Mouse (Mus musculus): ENCODE measurements at regions not wholly inside any gene's neighbourhood (a gene's known extent, or its start where the extent isn't known, plus 50 kb on each side); places are given as distances from the start of the nearest gene placed in this dataset.

GRCm38 (mm10) chr11:23996250-23996649 is 78.6 kb downstream of the A830031A19Rik start:
- H3K36me3 ChIP-seq (replicated peaks), result no peaks in the 10 kb centered on the region
- no peak for DNase-seq (ENCODE audit: low spot score)
- ATAC-seq (ENCODE audit: extremely low read depth, insufficient number of reproducible peaks, low FRiP score, poor library complexity, severe bottlenecking), result no peak
- TF ChIP-seq POLR2AphosphoS5 (IDR thresholded peaks at IDR 0.05; ENCODE audit: insufficient replicate concordance, low read depth, low read length) (no peak), TAL1 (conservative IDR thresholded peaks at IDR 0.05; ENCODE audit: low read depth, low read length) (no peak), CTCF (IDR thresholded peaks at IDR 0.05; ENCODE audit: low read depth, low read length) (no peak), GATA2 (IDR thresholded peaks at IDR 0.05; ENCODE audit: borderline replicate concordance, low read depth, low read length) (no peak), GATA1 (IDR thresholded peaks at IDR 0.05; ENCODE audit: borderline replicate concordance, low read length) (no peak)
- H3K4me3 ChIP-seq (ENCODE audit: low read depth, low read length), result no peak overlapping the region
- H3K4me1 ChIP-seq (ENCODE audit: insufficient read depth, low read depth, low read length), result no peaks in the 10 kb centered on the region
- peaks cover 7% of the 10 kb centered on the region; the same call in 1 of the 2 replicates for H3K27me3 ChIP-seq (ENCODE audit: insufficient read depth, low read length)
- no peaks in the 10 kb centered on the region for H3K9me3 ChIP-seq (replicated peaks)

GRCm38 (mm10) chr11:23994160-23994559 is 80.7 kb downstream of the A830031A19Rik start:
- TF ChIP-seq GATA2 (IDR thresholded peaks at IDR 0.05; ENCODE audit: borderline replicate concordance, low read depth, low read length) (no peak), CTCF (IDR thresholded peaks at IDR 0.05; ENCODE audit: low read depth, low read length) (no peak), GATA1 (IDR thresholded peaks at IDR 0.05; ENCODE audit: borderline replicate concordance, low read length) (no peak), POLR2AphosphoS5 (IDR thresholded peaks at IDR 0.05; ENCODE audit: insufficient replicate concordance, low read depth, low read length) (no peak)
- Histone ChIP-seq H3K4me3 (ENCODE audit: low read depth, low read length) (no peak overlapping the region), H3K27me3 (ENCODE audit: insufficient read depth, low read length) (peaks cover 12% of the 10 kb centered on the region), H3K9me3 (replicated peaks) (no peaks in the 10 kb centered on the region), H3K36me3 (replicated peaks) (no peaks in the 10 kb centered on the region), H3K4me1 (ENCODE audit: insufficient read depth, low read depth, low read length) (no peaks in the 10 kb centered on the region)
- no peak for ATAC-seq (ENCODE audit: extremely low read depth, insufficient number of reproducible peaks, low FRiP score, poor library complexity, severe bottlenecking)
- DNase-seq (ENCODE audit: low spot score), result no peak

GRCm38 (mm10) chr11:23987532-23988450 is 87.1 kb downstream of the A830031A19Rik start:
- TF ChIP-seq TAL1 (conservative IDR thresholded peaks at IDR 0.05; ENCODE audit: low read depth, low read length) (no peak), POLR2AphosphoS5 (IDR thresholded peaks at IDR 0.05; ENCODE audit: insufficient replicate concordance, low read depth, low read length) (no peak), GATA1 (IDR thresholded peaks at IDR 0.05; ENCODE audit: borderline replicate concordance, low read length) (no peak), CTCF (IDR thresholded peaks at IDR 0.05; ENCODE audit: low read depth, low read length) (no peak), GATA2 (IDR thresholded peaks at IDR 0.05; ENCODE audit: borderline replicate concordance, low read depth, low read length) (no peak)
- no peaks in the 10 kb centered on the region for H3K36me3 ChIP-seq (replicated peaks)
- DNase-seq (ENCODE audit: low spot score), result no peak
- peaks cover 11% of the 10 kb centered on the region for H3K27me3 ChIP-seq (ENCODE audit: insufficient read depth, low read length)
- no peaks in the 10 kb centered on the region for H3K4me1 ChIP-seq (ENCODE audit: insufficient read depth, low read depth, low read length)
- H3K4me3 ChIP-seq (ENCODE audit: low read depth, low read length), result no peak overlapping the region
- no peak for ATAC-seq (ENCODE audit: extremely low read depth, insufficient number of reproducible peaks, low FRiP score, poor library complexity, severe bottlenecking)
- no peaks in the 10 kb centered on the region for H3K9me3 ChIP-seq (replicated peaks)

DNA sequence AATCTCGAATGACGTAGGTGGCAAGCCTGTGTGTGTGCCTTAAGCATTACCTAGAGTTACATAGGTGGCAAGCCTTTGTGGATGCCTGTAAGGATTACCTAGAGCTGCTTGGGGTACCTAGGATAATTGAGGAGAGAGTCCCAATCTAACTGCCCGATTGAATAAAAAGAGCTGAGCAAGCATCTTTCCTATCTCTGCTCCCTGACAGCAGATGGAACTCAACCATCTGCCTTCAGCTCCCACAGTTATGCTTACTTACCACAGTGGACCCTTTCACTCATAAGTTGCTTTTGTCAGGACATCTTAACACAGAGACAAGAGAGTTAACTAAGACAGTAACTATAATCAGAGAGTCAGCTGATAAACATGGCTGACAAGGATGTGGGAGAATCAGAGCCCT is 89.6 kb downstream of the A830031A19Rik start:
- H3K27me3 ChIP-seq (ENCODE audit: insufficient read depth, low read length), result peaks cover 11% of the 10 kb centered on the region
- TF ChIP-seq POLR2AphosphoS5 (IDR thresholded peaks at IDR 0.05; ENCODE audit: insufficient replicate concordance, low read depth, low read length), result no peak
- no peak for TF ChIP-seq TAL1 (conservative IDR thresholded peaks at IDR 0.05; ENCODE audit: low read depth, low read length)
- no peak for TF ChIP-seq CTCF (IDR thresholded peaks at IDR 0.05; ENCODE audit: low read depth, low read length)
- no peak for TF ChIP-seq GATA2 (IDR thresholded peaks at IDR 0.05; ENCODE audit: borderline replicate concordance, low read depth, low read length)
- no peak for TF ChIP-seq GATA1 (IDR thresholded peaks at IDR 0.05; ENCODE audit: borderline replicate concordance, low read length)
- no peak overlapping the region for H3K4me3 ChIP-seq (ENCODE audit: low read depth, low read length)
- no peaks in the 10 kb centered on the region for H3K36me3 ChIP-seq (replicated peaks)
- H3K9me3 ChIP-seq (replicated peaks), result no peaks in the 10 kb centered on the region
- no peaks in the 10 kb centered on the region for H3K4me1 ChIP-seq (ENCODE audit: insufficient read depth, low read depth, low read length)
- DNase-seq (ENCODE audit: low spot score) (no peak), ATAC-seq (ENCODE audit: extremely low read depth, insufficient number of reproducible peaks, low FRiP score, poor library complexity, severe bottlenecking) (no peak)

DNA sequence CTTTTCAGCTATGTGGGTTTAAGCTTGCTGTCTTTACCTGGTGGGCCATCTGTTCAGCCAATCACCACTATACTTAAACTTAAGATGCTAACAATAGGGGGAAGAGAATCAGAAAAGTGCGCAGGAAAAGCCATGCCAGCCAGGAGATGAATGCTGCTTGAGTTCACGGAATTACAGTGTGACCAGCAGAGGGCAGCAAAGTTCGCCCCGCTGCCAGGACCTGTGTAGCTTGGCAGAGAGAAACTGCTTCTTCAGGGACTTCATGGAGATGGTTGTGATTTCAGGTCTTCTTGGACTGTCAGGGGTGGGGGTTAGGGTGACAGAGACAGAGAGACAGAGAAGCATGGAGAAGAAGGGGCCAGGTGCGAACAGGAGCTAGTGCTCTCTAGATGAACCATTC is 84.3 kb upstream of the Papolg start:
- DNase-seq (ENCODE audit: low spot score) (peak; percentile 30), ATAC-seq (ENCODE audit: extremely low read depth, insufficient number of reproducible peaks, low FRiP score, poor library complexity, severe bottlenecking) (no peak)
- no peak overlapping the region for H3K4me3 ChIP-seq (ENCODE audit: low read depth, low read length)
- no peak for TF ChIP-seq GATA1 (IDR thresholded peaks at IDR 0.05; ENCODE audit: borderline replicate concordance, low read length)
- no peak for TF ChIP-seq TAL1 (conservative IDR thresholded peaks at IDR 0.05; ENCODE audit: low read depth, low read length)
- peak; percentile 83 for TF ChIP-seq CTCF (IDR thresholded peaks at IDR 0.05; ENCODE audit: low read depth, low read length)
- TF ChIP-seq GATA2 (IDR thresholded peaks at IDR 0.05; ENCODE audit: borderline replicate concordance, low read depth, low read length), result no peak
- no peak for TF ChIP-seq POLR2AphosphoS5 (IDR thresholded peaks at IDR 0.05; ENCODE audit: insufficient replicate concordance, low read depth, low read length)
- no peaks in the 10 kb centered on the region for H3K4me1 ChIP-seq (ENCODE audit: insufficient read depth, low read depth, low read length)
- H3K9me3 ChIP-seq (replicated peaks), result no peaks in the 10 kb centered on the region
- no peaks in the 10 kb centered on the region for H3K36me3 ChIP-seq (replicated peaks)
- peaks cover 35% of the 10 kb centered on the region for H3K27me3 ChIP-seq (ENCODE audit: insufficient read depth, low read length)

DNA sequence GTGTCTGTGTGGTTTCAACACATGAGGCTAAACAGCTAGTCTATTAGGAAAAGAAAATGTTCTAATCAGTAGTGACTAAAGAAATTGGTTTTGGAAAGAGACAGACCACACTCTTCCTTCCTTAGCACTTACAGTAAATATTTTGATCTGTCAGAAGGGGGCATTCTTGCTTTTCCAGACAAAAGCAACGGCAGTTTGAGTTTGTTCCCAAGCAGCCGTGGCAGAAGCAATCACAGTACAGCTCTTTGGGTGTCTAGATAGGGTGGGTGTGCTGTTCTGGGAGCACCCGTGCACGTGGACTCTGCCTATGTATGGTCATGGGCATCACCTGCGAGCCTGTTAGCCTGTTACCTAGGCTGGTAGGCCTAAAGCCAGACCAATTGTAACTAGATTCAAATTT is 83.2 kb upstream of the Papolg start:
- H3K36me3 ChIP-seq (replicated peaks), result no peaks in the 10 kb centered on the region

More for the DNA sequence above, 83.2 kb upstream of the Papolg start:
- Histone ChIP-seq H3K27me3 (ENCODE audit: insufficient read depth, low read length) (peaks cover 34% of the 10 kb centered on the region), H3K4me1 (ENCODE audit: insufficient read depth, low read depth, low read length) (no peaks in the 10 kb centered on the region), H3K9me3 (replicated peaks) (no peaks in the 10 kb centered on the region), H3K4me3 (ENCODE audit: low read depth, low read length) (no peak overlapping the region)
- DNase-seq (ENCODE audit: low spot score) (no peak), ATAC-seq (ENCODE audit: extremely low read depth, insufficient number of reproducible peaks, low FRiP score, poor library complexity, severe bottlenecking) (no peak)
- no peak for TF ChIP-seq TAL1 (conservative IDR thresholded peaks at IDR 0.05; ENCODE audit: low read depth, low read length)

All from G1E (cell line).